Mouse (Mus musculus) CH12.LX (cell line): ENCODE data around the gene Gramd1b. TPM values are rescaled to one million over a fixed set of nuclear protein-coding genes. Genes with fewer than 3 reads are reported as not detected.
A peak's percentile ranks its signal among the peaks of the same experiment; 100 is the strongest.

Source experiments
- DNase-seq: peaks from one replicate; pipeline ENCODE4 v3.0.0-alpha.2; 2013; ENCODE audit errors: extremely low read depth
- H3K27ac ChIP-seq: 2 replicates; pipeline ENCODE4 v1.5.1; 2012; ENCODE audit warnings: low read depth, mild to moderate bottlenecking, control low read depth, moderate library complexity; ENCODE audit not compliant: insufficient read depth
- H3K27me3 ChIP-seq: replicated peaks from 2 replicates; pipeline ENCODE3; 2012; ENCODE audit warnings: inconsistent platforms
- H3K36me3 ChIP-seq, 2 experiments: replicated peaks in 1 of 2; 2 replicates each; pipeline versions ENCODE3 to v1.6.1; 2012; ENCODE audit warnings: inconsistent platforms in 1 of 2, low read length in 1 of 2, mild to moderate bottlenecking in 1 of 2, mixed read lengths in 1 of 2, moderate library complexity in 1 of 2; ENCODE audit not compliant: control insufficient read depth in 1 of 2, insufficient read depth in 1 of 2
- H3K4me1 ChIP-seq, 2 experiments: 2 replicates each; pipeline ENCODE4 v1.6.1; 2012; ENCODE audit warnings: inconsistent platforms in 1 of 2, moderate library complexity in 1 of 2; ENCODE audit not compliant: insufficient read depth in 2 of 2, control insufficient read depth in 1 of 2
- H3K4me2 ChIP-seq: 2 replicates; pipeline ENCODE4 v1.6.1; 2012; ENCODE audit warnings: low read depth, mild to moderate bottlenecking, control low read depth; ENCODE audit not compliant: poor library complexity, insufficient read depth, severe bottlenecking
- H3K4me3 ChIP-seq, 3 experiments: fragments of 150-350 bp in 1 of 3; sonication (generic) in 1 of 3; replicated peaks in 1 of 3; 2 replicates each; pipeline versions ENCODE3 to v1.5.1; 2011 to 2012; ENCODE audit warnings: low read depth in 2 of 3, low read length in 2 of 3, mild to moderate bottlenecking in 2 of 3, moderate library complexity in 2 of 3, control low read depth in 1 of 3, improper control_type of control experiment in 1 of 3, inconsistent platforms in 1 of 3, mixed read lengths in 1 of 3; ENCODE audit not compliant: poor library complexity in 1 of 3
- H3K79me2 ChIP-seq: replicated peaks from 2 replicates; pipeline ENCODE4 v1.6.1; 2012; ENCODE audit warnings: mild to moderate bottlenecking, moderate library complexity; ENCODE audit not compliant: control insufficient read depth, poor library complexity, insufficient read depth, severe bottlenecking; ENCODE audit errors: extremely low read depth
- H3K9ac ChIP-seq: 2 replicates; pipeline ENCODE4 v1.6.1; 2012; ENCODE audit warnings: low read depth, mild to moderate bottlenecking, control low read depth, moderate library complexity; ENCODE audit not compliant: insufficient read depth
- H3K9me3 ChIP-seq: replicated peaks from 2 replicates; pipeline ENCODE3; 2012; ENCODE audit warnings: low read length, inconsistent platforms, mixed read lengths
- BHLHE40 ChIP-seq: IDR thresholded peaks from 2 replicates; pipeline ENCODE4 v1.6.1; 2011; ENCODE audit warnings: mild to moderate bottlenecking, low read depth, low read length, improper control_type of control experiment
- CHD1 ChIP-seq: IDR thresholded peaks from 2 replicates; pipeline ENCODE4 v1.6.1; 2012; ENCODE audit warnings: low read depth, low read length, improper control_type of control experiment, inconsistent platforms
- CHD2 ChIP-seq: IDR thresholded peaks from 2 replicates; pipeline ENCODE4 v1.6.1; 2011; ENCODE audit warnings: low read length, improper control_type of control experiment
- CTCF ChIP-seq, 2 experiments: IDR thresholded peaks in 1 of 2; conservative IDR thresholded peaks in 1 of 2; 2 replicates each; pipeline ENCODE4 v1.5.1; 2011 to 2012; ENCODE audit warnings: low read depth in 2 of 2, low read length in 2 of 2, improper control_type of control experiment in 1 of 2, inconsistent platforms in 1 of 2, mild to moderate bottlenecking in 1 of 2, moderate library complexity in 1 of 2
- E2F4 ChIP-seq: IDR thresholded peaks from 2 replicates; pipeline ENCODE4 v1.6.1; 2011; ENCODE audit warnings: low read depth, low read length, improper control_type of control experiment; ENCODE audit not compliant: insufficient replicate concordance
- ELF1 ChIP-seq: IDR thresholded peaks from 2 replicates; pipeline ENCODE4 v1.6.1; 2014; ENCODE audit warnings: low read depth, mild to moderate bottlenecking, inconsistent platforms, low read length, improper control_type of control experiment
- EP300 ChIP-seq: IDR thresholded peaks from 2 replicates; pipeline ENCODE4 v1.6.1; 2011; ENCODE audit warnings: low read length, improper control_type of control experiment
- ETS1 ChIP-seq: conservative IDR thresholded peaks from 2 replicates; pipeline ENCODE4 v1.6.1; 2012; ENCODE audit warnings: low read depth, mild to moderate bottlenecking, inconsistent platforms, low read length, improper control_type of control experiment, moderate library complexity
- GABPA ChIP-seq: IDR thresholded peaks from 2 replicates; pipeline ENCODE4 v1.6.1; 2012; ENCODE audit warnings: low read depth, low read length, improper control_type of control experiment, inconsistent platforms; ENCODE audit not compliant: insufficient replicate concordance
- HCFC1 ChIP-seq: IDR thresholded peaks from 2 replicates; pipeline ENCODE4 v1.6.1; 2012; ENCODE audit warnings: low read depth, mild to moderate bottlenecking, inconsistent platforms, low read length, improper control_type of control experiment
- IRF4 ChIP-seq: IDR thresholded peaks from 2 replicates; pipeline ENCODE4 v1.6.1; 2014; ENCODE audit warnings: low read depth, mild to moderate bottlenecking, inconsistent platforms, low read length, improper control_type of control experiment
- JUN ChIP-seq: IDR thresholded peaks from 2 replicates; pipeline ENCODE4 v1.6.1; 2011; ENCODE audit warnings: low read depth, mild to moderate bottlenecking, low read length, improper control_type of control experiment, moderate library complexity; ENCODE audit not compliant: insufficient read depth
- JUND ChIP-seq: conservative IDR thresholded peaks from 2 replicates; pipeline ENCODE4 v1.6.1; 2011; ENCODE audit warnings: low read depth, low read length, improper control_type of control experiment
- KAT2A ChIP-seq: IDR thresholded peaks from 2 replicates; pipeline ENCODE4 v1.6.1; 2012; ENCODE audit warnings: low read length, improper control_type of control experiment, inconsistent platforms; ENCODE audit not compliant: insufficient replicate concordance
- MAFK ChIP-seq: IDR thresholded peaks from 2 replicates; pipeline ENCODE4 v1.6.1; 2011; ENCODE audit warnings: low read length, improper control_type of control experiment; ENCODE audit not compliant: insufficient replicate concordance
- MAX ChIP-seq: IDR thresholded peaks from 2 replicates; pipeline ENCODE4 v1.6.1; 2011; ENCODE audit warnings: low read length, improper control_type of control experiment
- MAZ ChIP-seq: IDR thresholded peaks from 2 replicates; pipeline ENCODE4 v1.6.1; 2012; ENCODE audit warnings: low read depth, mild to moderate bottlenecking, inconsistent platforms, low read length, improper control_type of control experiment, moderate library complexity
- MEF2A ChIP-seq: IDR thresholded peaks from 2 replicates; pipeline ENCODE4 v1.6.1; 2014; ENCODE audit warnings: low read depth, mild to moderate bottlenecking, inconsistent platforms, low read length, improper control_type of control experiment, borderline replicate concordance
- MXI1 ChIP-seq: IDR thresholded peaks from 2 replicates; pipeline ENCODE4 v1.6.1; 2011; ENCODE audit warnings: mild to moderate bottlenecking, low read depth, low read length, improper control_type of control experiment
- MYC ChIP-seq: IDR thresholded peaks from 2 replicates; pipeline ENCODE4 v1.6.1; 2011; ENCODE audit warnings: low read depth, mild to moderate bottlenecking, improper control_type of control experiment, low read length
- NELFE ChIP-seq: IDR thresholded peaks from 2 replicates; pipeline ENCODE4 v1.6.1; 2011; ENCODE audit warnings: low read depth, low read length, improper control_type of control experiment
- NRF1 ChIP-seq: IDR thresholded peaks from 2 replicates; pipeline ENCODE4 v1.6.1; 2014; ENCODE audit warnings: low read depth, mild to moderate bottlenecking, inconsistent platforms, low read length, improper control_type of control experiment, moderate library complexity
- PAX5 ChIP-seq: IDR thresholded peaks from 2 replicates; pipeline ENCODE4 v1.6.1; 2012; ENCODE audit warnings: low read length, inconsistent platforms, mixed read lengths
- POLR2A ChIP-seq: IDR thresholded peaks from 2 replicates; pipeline ENCODE4 v1.6.1; 2011; ENCODE audit warnings: low read depth, mild to moderate bottlenecking, improper control_type of control experiment, low read length
- POLR2AphosphoS2 ChIP-seq: IDR thresholded peaks from 2 replicates; pipeline ENCODE4 v1.6.1; 2011; ENCODE audit warnings: low read depth, low read length, improper control_type of control experiment
- RAD21 ChIP-seq: IDR thresholded peaks from 2 replicates; pipeline ENCODE4 v1.6.1; 2011; ENCODE audit warnings: low read depth, mild to moderate bottlenecking, low read length, improper control_type of control experiment, moderate library complexity
- RCOR1 ChIP-seq: conservative IDR thresholded peaks from 2 replicates; pipeline ENCODE4 v1.6.1; 2012; ENCODE audit warnings: low read depth, mild to moderate bottlenecking, inconsistent platforms, low read length, improper control_type of control experiment
- SIN3A ChIP-seq: IDR thresholded peaks from 2 replicates; pipeline ENCODE4 v1.6.1; 2012; ENCODE audit warnings: low read length, improper control_type of control experiment, inconsistent platforms
- SMC3 ChIP-seq: IDR thresholded peaks from 2 replicates; pipeline ENCODE4 v1.6.1; 2011; ENCODE audit warnings: low read depth, low read length, improper control_type of control experiment
- TBP ChIP-seq: conservative IDR thresholded peaks from 2 replicates; pipeline ENCODE4 v1.6.1; 2011; ENCODE audit warnings: low read depth, low read length, improper control_type of control experiment
- TCF12 ChIP-seq: IDR thresholded peaks from 2 replicates; pipeline ENCODE4 v1.6.1; 2014; ENCODE audit warnings: low read depth, mild to moderate bottlenecking, inconsistent platforms, low read length, improper control_type of control experiment
- UBTF ChIP-seq: IDR thresholded peaks from 2 replicates; pipeline ENCODE4 v1.6.1; 2012; ENCODE audit warnings: low read depth, mild to moderate bottlenecking, inconsistent platforms, low read length, improper control_type of control experiment, moderate library complexity
- USF1 ChIP-seq: IDR thresholded peaks from 2 replicates; pipeline ENCODE4 v1.6.1; 2014; ENCODE audit warnings: low read depth, mild to moderate bottlenecking, inconsistent platforms, low read length, improper control_type of control experiment
- USF2 ChIP-seq: conservative IDR thresholded peaks from 2 replicates; pipeline ENCODE4 v1.6.1; 2011; ENCODE audit warnings: low read depth, low read length, improper control_type of control experiment
- ZC3H11A ChIP-seq: IDR thresholded peaks from 2 replicates; pipeline ENCODE4 v1.6.1; 2012; ENCODE audit warnings: low read depth, mild to moderate bottlenecking, inconsistent platforms, low read length, improper control_type of control experiment
- ZKSCAN1 ChIP-seq: IDR thresholded peaks from 2 replicates; pipeline ENCODE4 v1.6.1; 2012; ENCODE audit warnings: low read depth, inconsistent platforms, low read length, improper control_type of control experiment, borderline replicate concordance
- ZMIZ1 ChIP-seq: IDR thresholded peaks from 2 replicates; pipeline ENCODE4 v1.6.1; 2012; ENCODE audit warnings: low read depth, mild to moderate bottlenecking, inconsistent platforms, low read length, improper control_type of control experiment
- ZNF384 ChIP-seq: IDR thresholded peaks from 2 replicates; pipeline ENCODE4 v1.6.1; 2012; ENCODE audit warnings: low read depth, low read length, improper control_type of control experiment, inconsistent platforms
- dilution Hi-C: fragments of 300-500 bp; cut with MboI; formaldehyde crosslinking; loops from 2 replicates; pipeline ENCODE4 v1.14.3; 2020; ENCODE audit warnings: low sequenced_read_pairs; ENCODE audit not compliant: extremely low pct_unique_long_range_greater_than_20kb, extremely low pct_ligation_motif_present
- in situ Hi-C: fragments of 300-500 bp; cut with MboI; formaldehyde crosslinking; loops from 3 replicates; pipeline ENCODE4 v1.14.3; 2019; ENCODE audit warnings: low sequenced_read_pairs, low pct_ligation_motif_present, low pct_unique_long_range_greater_than_20kb, mixed read lengths
- polyA plus RNA-seq: library from polyadenylated mRNA; unstranded; fragments of >175 nt; gene quantifications from 2 replicates; pipeline ENCODE4 v1.2.1, GENCODE M21; 2012; ENCODE audit warnings: low read depth; ENCODE audit not compliant: insufficient read length
- total RNA-seq, 2 experiments: library from RNA; depleted of rRNA; stranded (reverse); fragments of 300-350 nt in 1 of 2; fragments of >200 nt in 1 of 2; gene quantifications; 2 replicates each; pipeline ENCODE4 v1.2.3; 2012 to 2014

Gene Gramd1b
- total and polyA plus RNA-seq, 3 experiments = 13.3 to 40.8 (median 16.7) TPM

- peak overlapping the region; percentile 31 for H3K9ac ChIP-seq
- TF ChIP-seq MEF2A (0 out of 2 replicates have a peak, but pooled peaks have one; percentile 31), POLR2A (no peak; the same call in 1 of the 2 replicates), HCFC1 (peak; percentile 9; the same call in 1 of the 2 replicates), NRF1 (no peak), PAX5 (no peak), MAFK (no peak), ZKSCAN1 (no peak), SIN3A (peak; percentile 13; the same call in 1 of the 2 replicates), ELF1 (no peak), E2F4 (no peak), POLR2AphosphoS2 (no peak), NELFE (no peak), TCF12 (no peak), CTCF (conservative IDR thresholded peaks at IDR 0.05 in 1 of 2, IDR thresholded peaks at IDR 0.05 in 1 of 2; ENCODE audit: low read depth in 2 of 2, low read length in 2 of 2) (peak in 1 of 2 experiments; percentile 41; a peak in 2 of 4 replicates), TBP (no peak), ETS1 (0 out of 2 replicates have a peak, but pooled peaks have one; percentile 14), ZNF384 (no peak), JUND (no peak), GABPA (no peak), USF2 (no peak), JUN (no peak), CHD2 (no peak), BHLHE40 (peak; percentile 74), RAD21 (no peak; the same call in 1 of the 2 replicates), USF1 (no peak), MAX (peak; percentile 34), MAZ (no peak), IRF4 (no peak), UBTF (peak; percentile 59; the same call in 1 of the 2 replicates), CHD1 (no peak), SMC3 (no peak), EP300 (no peak), ZMIZ1 (no peak), ZC3H11A (no peak), KAT2A (no peak), MYC (no peak), MXI1 (0 out of 2 replicates have a peak, but pooled peaks have one; percentile 35), RCOR1 (peak; percentile 26; the same call in 1 of the 2 replicates)
- H3K9me3 ChIP-seq = no peaks in the 10 kb centered on the region
- in situ Hi-C loops (no loop called here), dilution Hi-C loops (no loop called here)
- H3K4me2 ChIP-seq = peak overlapping the region; percentile 86
- peak; percentile 40 for DNase-seq
- peak overlapping the region; percentile 36 to 71 (median 60) for H3K4me3 ChIP-seq
- peaks cover 10 to 46% of the 10 kb centered on the region in 2 experiments for H3K4me1 ChIP-seq
- H3K27me3 ChIP-seq = no peaks in the 10 kb centered on the region
- no peak overlapping the region for H3K27ac ChIP-seq
- H3K79me2 ChIP-seq = no peaks in the 10 kb centered on the region
- no peaks in the 10 kb centered on the region for H3K36me3 ChIP-seq
Observed at GRCm38 (mm10) chr9:40455336-40456185, 75.6 kb downstream of the Gramd1b start.
